Mouse (Mus musculus) thymus, adult 2 months (tissue): Measurements from ENCODE around the gene Clec2d.

Experiments used
- CTCF ChIP-seq: fragments of 200-500 bp; IDR thresholded peaks from 2 replicates; pipeline ENCODE4 v1.5.1; 2012; ENCODE audit warnings: mild to moderate bottlenecking, control low read depth, low read length, moderate library complexity, borderline replicate concordance; ENCODE audit not compliant: control insufficient read depth, poor library complexity, insufficient read depth; ENCODE audit errors: extremely low read depth
- POLR2A ChIP-seq: fragments of 200-500 bp; IDR thresholded peaks from 2 replicates; pipeline ENCODE4 v1.6.1; 2012; ENCODE audit warnings: mild to moderate bottlenecking, low read length, control low read depth, moderate library complexity; ENCODE audit not compliant: control insufficient read depth, poor library complexity, insufficient read depth; ENCODE audit errors: extremely low read depth

DNA sequence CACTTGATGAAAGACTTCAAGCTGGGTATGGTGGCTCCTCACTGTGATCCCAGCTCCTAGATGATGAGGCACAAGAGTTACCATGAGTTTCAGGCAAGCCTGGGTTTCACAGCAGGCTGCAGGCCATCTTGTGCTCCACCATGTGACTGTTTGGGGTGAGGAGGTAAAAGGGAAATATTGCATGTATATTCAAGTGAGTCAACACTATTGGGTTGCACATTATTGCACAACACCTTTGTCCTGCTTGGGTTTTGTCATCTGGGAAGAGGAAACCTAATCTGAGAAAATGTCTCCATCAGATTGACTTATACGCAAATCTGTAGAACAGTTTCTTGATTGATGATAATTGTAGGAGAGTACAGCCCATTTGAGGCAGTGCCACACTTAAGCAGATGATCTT is 8.7 kb upstream of the Clec2d start:
- TF ChIP-seq POLR2A (no peak), CTCF (no peak)
